Mouse (Mus musculus) E14TG2a.4 (cell line): ENCODE data around the gene Ptgir.

Experiments used
- H3K27me3 ChIP-seq: 2 replicates; pipeline ENCODE4 v1.6.1; 2014; ENCODE audit warnings: low read length, control low read depth; ENCODE audit not compliant: insufficient read depth
- H3K36me3 ChIP-seq: 2 replicates; pipeline ENCODE4 v1.6.1; 2014; ENCODE audit warnings: low read length, control low read depth; ENCODE audit not compliant: insufficient read depth
- H3K4me1 ChIP-seq: replicated peaks from 2 replicates; pipeline ENCODE4 v1.6.1; 2014; ENCODE audit warnings: low read depth, low read length, control low read depth
- H3K4me3 ChIP-seq: replicated peaks from 2 replicates; pipeline ENCODE4 v1.5.1; 2014; ENCODE audit warnings: mild to moderate bottlenecking, low read length
- H3K9me3 ChIP-seq: 2 replicates; pipeline ENCODE4 v1.6.1; 2014; ENCODE audit warnings: low read length, control low read depth
- CTCF ChIP-seq: conservative IDR thresholded peaks from 2 replicates; pipeline ENCODE4 v1.5.1; 2014; ENCODE audit warnings: low read length
- NANOG ChIP-seq: IDR thresholded peaks from 2 replicates; pipeline ENCODE4 v1.6.1; 2014; ENCODE audit warnings: borderline replicate concordance, low read length, mixed read lengths
- POU5F1 ChIP-seq: IDR thresholded peaks from 2 replicates; pipeline ENCODE4 v1.6.1; 2014; ENCODE audit warnings: low read length, borderline replicate concordance

Ptgir gene

GRCm38 (mm10) chr7:16906281-16906680 lies at the start of gene Ptgir:
Gene Ptgir, plus strand, starts transcription at chr7:16906490.
- H3K4me3 ChIP-seq: peak within 1 kb of the TSS; percentile 67
- no peaks in the 10 kb centered on the region for H3K9me3 ChIP-seq
- peaks cover 47% of the 10 kb centered on the region for H3K27me3 ChIP-seq
- H3K36me3 ChIP-seq: no peaks in the 10 kb centered on the region
- H3K4me1 ChIP-seq: peaks cover 69% of the 10 kb centered on the region
- TF ChIP-seq CTCF: no peak
- no peak for TF ChIP-seq NANOG
- no peak for TF ChIP-seq POU5F1

DNA sequence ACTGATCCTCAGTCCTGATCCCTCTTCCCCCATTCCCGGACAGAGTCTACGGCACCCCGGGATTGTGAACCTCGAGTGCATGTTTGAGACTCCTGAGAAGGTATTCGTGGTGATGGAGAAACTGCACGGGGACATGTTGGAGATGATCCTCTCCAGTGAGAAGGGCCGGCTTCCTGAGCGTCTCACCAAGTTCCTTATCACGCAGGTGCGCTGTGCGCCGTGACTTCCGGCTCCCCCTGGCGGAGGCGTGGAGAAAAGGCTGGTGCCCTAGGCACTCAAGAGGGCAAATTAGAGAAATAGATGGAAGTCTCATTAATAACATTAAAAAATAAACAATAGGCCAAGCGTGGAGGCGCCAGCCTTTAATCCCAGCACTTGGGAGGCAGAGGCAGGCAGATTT lies 48.0 kb upstream of the Ptgir start:
- peaks cover 22% of the 10 kb centered on the region for H3K4me1 ChIP-seq
- TF ChIP-seq CTCF: peak; percentile 82
- no peak for TF ChIP-seq POU5F1
- no peaks in the 10 kb centered on the region for H3K27me3 ChIP-seq
- peaks cover 20% of the 10 kb centered on the region for H3K36me3 ChIP-seq
- no peaks in the 10 kb centered on the region for H3K9me3 ChIP-seq
- H3K4me3 ChIP-seq: peak overlapping the region; percentile 53

- no peaks in the 10 kb centered on the region for H3K27me3 ChIP-seq
- peaks cover 13% of the 10 kb centered on the region for H3K4me1 ChIP-seq
- no peaks in the 10 kb centered on the region for H3K9me3 ChIP-seq
- peaks cover 20% of the 10 kb centered on the region for H3K36me3 ChIP-seq
- H3K4me3 ChIP-seq: no peak overlapping the region
- TF ChIP-seq CTCF (peak; percentile 83), NANOG (no peak)
These were observed 46.2 kb upstream of the Ptgir start for GRCm38 (mm10) chr7:16859902-16860651.

DNA sequence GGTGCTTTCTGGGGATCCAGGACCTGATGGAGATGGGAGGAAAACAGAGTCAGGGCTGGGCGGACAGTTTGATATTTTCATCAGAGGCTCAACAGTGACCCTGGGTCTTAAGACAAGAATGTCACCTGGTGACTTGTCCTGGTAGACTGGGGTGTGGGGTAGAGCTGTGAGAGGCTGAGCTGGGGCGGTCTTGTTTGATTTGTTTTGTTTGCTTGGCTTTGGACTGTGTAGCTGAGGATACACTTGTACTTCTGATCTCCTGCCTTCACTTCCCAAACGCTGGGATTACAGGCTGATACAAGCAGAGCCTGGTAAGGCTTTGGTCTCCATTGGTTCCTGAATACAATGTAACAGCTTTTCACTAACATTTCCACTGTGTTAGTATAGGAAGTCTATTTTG lies 38.8 kb upstream of the Ptgir start:
- H3K36me3 ChIP-seq: no peaks in the 10 kb centered on the region
- TF ChIP-seq POU5F1 (no peak), NANOG (no peak), CTCF (no peak)
- H3K4me3 ChIP-seq: no peak overlapping the region
- no peaks in the 10 kb centered on the region for H3K27me3 ChIP-seq
- no peaks in the 10 kb centered on the region for H3K9me3 ChIP-seq
- peaks cover 26% of the 10 kb centered on the region for H3K4me1 ChIP-seq

DNA sequence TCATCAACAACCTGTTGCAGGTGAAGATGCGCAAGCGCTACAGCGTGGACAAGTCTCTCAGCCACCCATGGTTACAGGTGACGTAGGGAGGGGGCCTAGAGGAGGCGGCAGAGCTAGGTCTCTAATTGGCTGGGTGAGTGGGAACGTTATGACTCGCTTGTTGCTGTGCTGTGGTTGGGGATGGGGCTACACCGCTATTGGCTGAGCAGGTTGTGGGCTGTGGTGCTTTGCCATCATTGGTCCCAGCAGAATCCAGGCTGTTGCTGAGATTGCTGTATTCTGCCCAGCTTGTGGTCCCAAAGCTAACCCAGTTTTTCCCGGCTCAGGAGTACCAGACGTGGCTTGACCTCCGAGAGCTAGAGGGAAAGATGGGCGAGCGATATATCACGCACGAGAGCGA lies 36.8 kb upstream of the Ptgir start:
- Histone ChIP-seq H3K36me3 (no peaks in the 10 kb centered on the region), H3K27me3 (no peaks in the 10 kb centered on the region), H3K4me1 (peaks cover 36% of the 10 kb centered on the region), H3K4me3 (peak overlapping the region; percentile 76), H3K9me3 (no peaks in the 10 kb centered on the region)
- TF ChIP-seq NANOG: no peak
- TF ChIP-seq CTCF: no peak
- TF ChIP-seq POU5F1: no peak

DNA sequence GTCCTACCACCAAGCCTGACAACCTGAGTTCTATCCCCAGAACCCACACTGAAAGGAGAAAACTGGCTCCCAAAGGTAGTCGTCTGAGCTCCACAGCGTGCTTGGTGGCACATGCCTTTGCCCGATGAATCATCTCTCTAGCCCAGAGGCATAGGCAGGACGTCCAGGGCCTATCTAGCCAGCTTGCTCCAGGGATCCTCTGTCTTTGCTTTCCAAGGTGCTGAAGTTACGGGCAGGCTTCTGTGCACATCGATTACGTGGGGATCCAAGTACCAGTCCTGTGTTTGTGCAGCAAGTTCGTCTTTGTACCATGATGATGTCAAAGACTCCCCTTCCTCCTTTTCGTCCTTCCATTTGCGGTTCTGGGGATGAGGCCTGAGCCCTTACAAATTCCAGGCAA lies 34.7 kb upstream of the Ptgir start:
- TF ChIP-seq POU5F1 (no peak), CTCF (no peak), NANOG (no peak)
- Histone ChIP-seq H3K9me3 (no peaks in the 10 kb centered on the region), H3K4me3 (no peak overlapping the region), H3K36me3 (no peaks in the 10 kb centered on the region), H3K27me3 (no peaks in the 10 kb centered on the region), H3K4me1 (peaks cover 38% of the 10 kb centered on the region)

DNA sequence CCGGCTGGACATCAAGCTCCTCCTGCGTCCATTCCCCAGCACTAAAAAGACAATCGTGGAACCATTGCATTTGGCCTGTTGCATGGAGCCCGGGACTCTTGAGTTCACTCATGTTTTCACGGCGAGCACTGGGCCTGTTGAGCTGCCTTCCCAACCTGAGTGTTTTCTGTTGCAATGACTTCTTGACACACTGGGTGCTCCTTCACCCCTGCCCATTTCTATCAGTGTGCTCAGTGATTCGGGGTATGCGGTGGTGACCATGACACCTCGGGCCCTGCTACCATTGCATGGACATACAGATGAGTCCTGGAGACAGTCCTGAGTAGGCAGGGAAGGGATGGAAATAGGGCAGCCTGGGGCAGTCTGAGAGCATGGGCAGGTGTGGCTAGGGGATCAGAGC lies 33.8 kb upstream of the Ptgir start:
- Histone ChIP-seq H3K4me3 (no peak overlapping the region), H3K4me1 (peaks cover 46% of the 10 kb centered on the region), H3K9me3 (no peaks in the 10 kb centered on the region), H3K36me3 (no peaks in the 10 kb centered on the region), H3K27me3 (no peaks in the 10 kb centered on the region)
- no peak for TF ChIP-seq POU5F1
- TF ChIP-seq CTCF: no peak
- TF ChIP-seq NANOG: no peak

GRCm38 (mm10) chr7:16873392-16873791 lies 32.9 kb upstream of the Ptgir start:
- TF ChIP-seq POU5F1 (no peak), NANOG (no peak), CTCF (no peak)
- no peaks in the 10 kb centered on the region for H3K9me3 ChIP-seq
- no peaks in the 10 kb centered on the region for H3K27me3 ChIP-seq
- H3K4me3 ChIP-seq: no peak overlapping the region
- H3K36me3 ChIP-seq: no peaks in the 10 kb centered on the region
- peaks cover 50% of the 10 kb centered on the region for H3K4me1 ChIP-seq

DNA sequence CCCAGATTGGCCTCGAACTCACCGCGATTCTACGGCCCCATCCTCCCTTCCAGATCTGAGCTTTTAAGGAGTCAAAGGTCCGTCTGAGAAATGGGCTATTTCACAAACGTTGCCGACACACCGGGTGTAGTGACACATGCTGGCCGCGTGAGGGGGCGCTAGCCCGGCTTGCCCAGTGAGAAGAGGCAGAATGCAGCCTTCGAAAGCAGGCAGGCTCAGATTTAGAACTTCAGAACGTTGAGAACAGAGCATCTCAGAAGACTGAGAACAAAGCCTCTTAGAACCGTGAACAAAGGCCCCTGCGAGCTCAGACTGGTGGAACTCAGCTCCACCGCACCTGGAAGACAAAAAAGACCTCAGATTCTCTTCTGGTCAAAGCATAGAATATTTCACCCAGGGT lies 32.1 kb upstream of the Ptgir start:
- peaks cover 51% of the 10 kb centered on the region for H3K4me1 ChIP-seq
- TF ChIP-seq NANOG (no peak), CTCF (peak; percentile 92)
- H3K9me3 ChIP-seq: no peaks in the 10 kb centered on the region
- H3K4me3 ChIP-seq: peak overlapping the region; percentile 80
- no peaks in the 10 kb centered on the region for H3K27me3 ChIP-seq
- no peaks in the 10 kb centered on the region for H3K36me3 ChIP-seq
